Mouse (Mus musculus): ENCODE data around the gene Gjb6.

The Gjb6 gene

GRCm38 (mm10) chr14:57082863-57083262 is 50.5 kb downstream of the Gjb6 start:
- DNase-seq, result no peak

- no peak for DNase-seq
Observed at GRCm38 (mm10) chr14:57075537-57075936, 57.9 kb downstream of the Gjb6 start.
